Mouse (Mus musculus): ENCODE results near the gene Cep68. TPM values are rescaled to one million over a fixed set of nuclear protein-coding genes. Genes with fewer than 3 reads are reported as not detected.

Gene Cep68
- total RNA-seq (2021): 10 to 100 TPM; 32.4 to 33.0 TPM

GRCm38 (mm10) chr11:20249296-20250110, at the start of gene Cep68:
TSS of gene Cep68 (minus strand) at chr11:20249429.
- DNase-seq: peak; percentile 94

DNA sequence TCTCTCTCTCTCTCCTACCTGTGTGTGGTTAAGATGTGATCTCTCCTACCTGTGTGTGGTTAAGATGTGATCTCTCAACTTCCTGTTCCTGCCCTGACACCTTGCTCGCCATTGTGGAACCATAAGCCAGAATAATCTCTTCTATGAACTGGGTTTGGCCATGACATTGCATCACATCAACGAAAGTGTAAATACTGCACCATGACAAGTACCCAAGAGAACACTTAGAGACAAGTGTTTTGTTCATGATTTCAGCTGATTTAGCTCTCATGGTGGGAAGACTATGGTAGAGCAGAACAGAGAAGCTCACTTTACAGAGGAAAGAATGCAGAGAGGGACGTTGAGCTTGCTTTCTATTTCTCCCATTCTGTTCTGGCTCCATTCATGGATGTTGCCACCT, 35.2 kb upstream of the Cep68 start:
- DNase-seq: no peak

DNA sequence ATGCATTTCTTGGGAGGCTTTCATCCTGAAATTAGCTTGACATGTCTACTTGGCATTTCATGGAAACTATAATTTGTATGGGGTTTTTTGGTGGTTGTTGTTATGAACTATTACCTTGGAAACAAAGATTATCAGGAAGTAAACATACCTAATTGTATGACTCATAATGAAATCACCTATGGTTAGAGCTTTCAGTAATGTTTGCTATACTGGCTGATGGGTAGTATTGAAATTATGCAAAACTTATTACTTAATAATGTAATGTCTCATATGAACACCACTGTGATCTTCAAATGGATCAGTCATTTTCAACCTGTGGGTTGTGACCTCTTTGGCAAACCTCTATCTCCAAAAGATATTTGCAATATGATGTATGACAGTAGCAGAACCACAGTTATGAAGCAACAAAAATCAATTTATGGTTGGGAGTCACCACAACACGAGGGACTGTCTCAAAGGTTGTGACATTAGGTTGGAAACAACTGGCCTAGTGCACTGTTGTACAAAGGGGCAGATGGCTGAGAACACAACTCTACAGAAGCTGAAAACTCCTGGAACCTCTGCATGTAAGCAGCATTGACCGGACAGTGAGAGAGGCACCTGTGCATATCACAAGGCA, 33.5 kb upstream of the Cep68 start:
- no peak for DNase-seq

- no peak for DNase-seq
Measured at GRCm38 (mm10) chr11:20280982-20281381, 31.8 kb upstream of the Cep68 start.

- no peak for DNase-seq
Measured at GRCm38 (mm10) chr11:20278702-20279101, 29.5 kb upstream of the Cep68 start.

- DNase-seq: no peak
Measured at GRCm38 (mm10) chr11:20277106-20277505, 27.9 kb upstream of the Cep68 start.

- no peak for DNase-seq
Measured at GRCm38 (mm10) chr11:20275974-20276373, 26.7 kb upstream of the Cep68 start.

GRCm38 (mm10) chr11:20269885-20270284, 20.7 kb upstream of the Cep68 start:
- DNase-seq: no peak

DNA sequence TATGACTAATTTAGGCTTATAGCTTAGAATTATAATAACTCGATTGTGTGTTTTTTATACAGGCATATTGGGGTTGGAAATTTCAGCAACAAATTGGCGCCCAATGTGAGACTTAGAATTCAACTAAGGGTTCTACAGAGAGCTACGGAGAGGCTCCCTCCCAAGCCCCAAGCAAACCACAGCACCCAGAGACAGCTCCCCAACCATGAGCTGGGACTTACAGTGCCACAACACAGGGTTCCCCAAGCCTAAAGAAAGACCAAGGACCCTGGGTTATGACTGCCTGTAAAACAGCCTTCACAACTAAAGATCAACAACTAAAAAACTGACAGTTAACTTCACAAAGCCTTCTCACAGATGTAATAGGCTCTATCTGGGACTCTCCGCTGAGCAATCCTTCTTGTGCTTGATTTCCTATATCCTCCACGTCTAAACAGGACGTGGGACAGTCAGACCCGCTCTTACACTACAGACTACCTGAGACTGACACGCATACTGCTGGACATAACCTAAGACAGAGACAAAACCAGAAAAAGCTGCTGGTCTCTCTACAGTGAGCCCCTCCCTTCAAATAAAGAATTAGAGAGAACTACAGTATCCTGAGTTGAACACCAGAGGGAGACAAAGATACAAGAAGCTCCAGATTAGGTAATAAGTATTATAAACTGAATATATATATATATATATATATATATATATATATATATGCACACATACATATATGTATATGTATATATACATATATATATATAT, 13.6 kb upstream of the Cep68 start:
- DNase-seq: no peak

- no peak for DNase-seq
Measured at GRCm38 (mm10) chr11:20254791-20255190, 5.6 kb upstream of the Cep68 start.

GRCm38 (mm10) chr11:20253088-20253487, 3.9 kb upstream of the Cep68 start:
- no peak for DNase-seq

GRCm38 (mm10) chr11:20250476-20251178, 1.4 kb upstream of the Cep68 start:
- no peak for DNase-seq

GRCm38 (mm10) chr11:20248840-20249239, 389 bp downstream of the Cep68 start:
- no peak for DNase-seq

DNA sequence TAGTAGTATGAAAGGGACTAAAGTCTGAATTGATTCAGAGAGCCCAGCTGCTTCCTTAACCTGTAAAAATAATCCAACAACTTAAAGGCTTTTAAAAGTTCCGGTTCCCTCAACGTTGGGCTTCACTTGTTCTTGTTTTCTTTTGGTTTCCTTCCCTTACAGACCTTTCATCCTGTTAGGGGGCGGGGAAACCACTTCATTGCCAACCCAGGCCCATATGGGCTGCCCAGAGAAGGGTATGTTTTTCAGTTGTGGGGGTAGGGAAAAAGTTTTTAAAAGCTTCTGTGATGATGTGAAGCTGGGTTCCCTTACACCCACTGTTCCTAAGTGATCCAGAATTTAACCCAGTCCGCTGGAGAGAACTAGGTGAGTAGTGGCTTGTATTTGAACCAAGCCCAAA, 952 bp downstream of the Cep68 start:
- no peak for DNase-seq

- DNase-seq: no peak
Measured at GRCm38 (mm10) chr11:20247146-20247855, 1.9 kb downstream of the Cep68 start.

DNA sequence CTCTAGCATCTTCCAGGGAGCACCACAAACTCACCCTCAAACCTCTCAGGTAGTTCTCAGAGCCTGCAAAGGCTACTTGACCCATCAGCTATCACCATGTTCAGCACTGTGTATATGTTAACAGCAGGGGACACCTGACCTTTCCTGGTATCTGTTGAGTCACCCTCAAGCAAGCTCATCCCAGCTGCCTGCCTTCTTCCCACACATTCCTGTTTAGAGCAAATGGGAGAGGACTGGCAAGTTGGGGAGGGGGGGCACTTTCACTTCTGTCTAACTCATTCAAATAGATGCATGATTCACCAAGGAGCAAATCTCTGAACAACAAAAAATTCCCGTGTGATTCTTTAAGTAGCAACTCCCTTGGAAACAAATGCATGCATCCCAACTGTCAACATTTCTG, 2.6 kb downstream of the Cep68 start:
- no peak for DNase-seq

DNA sequence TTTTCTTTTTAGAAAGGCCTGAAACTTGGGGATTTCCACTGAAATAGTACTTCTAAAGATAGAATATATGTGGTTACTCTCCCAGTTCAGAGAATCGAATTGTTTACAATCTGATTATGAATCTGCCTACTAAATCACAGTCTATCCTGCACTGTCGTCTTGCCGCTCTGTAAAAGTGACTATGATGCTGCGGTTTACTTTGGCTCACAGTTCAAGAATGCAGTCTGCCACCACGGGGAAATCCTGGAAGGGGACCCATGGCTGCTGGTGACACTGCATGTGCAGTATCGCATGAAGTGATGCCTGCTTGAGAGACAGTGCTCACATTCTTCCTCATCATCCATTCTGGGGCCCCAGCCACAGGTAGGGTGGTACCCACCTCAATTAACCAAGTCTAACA, 3.9 kb downstream of the Cep68 start:
- DNase-seq: no peak

- DNase-seq: no peak
Measured at GRCm38 (mm10) chr11:20244336-20245290, 4.6 kb downstream of the Cep68 start.

- DNase-seq: no peak
Measured at GRCm38 (mm10) chr11:20243214-20243913, 5.9 kb downstream of the Cep68 start.

DNA sequence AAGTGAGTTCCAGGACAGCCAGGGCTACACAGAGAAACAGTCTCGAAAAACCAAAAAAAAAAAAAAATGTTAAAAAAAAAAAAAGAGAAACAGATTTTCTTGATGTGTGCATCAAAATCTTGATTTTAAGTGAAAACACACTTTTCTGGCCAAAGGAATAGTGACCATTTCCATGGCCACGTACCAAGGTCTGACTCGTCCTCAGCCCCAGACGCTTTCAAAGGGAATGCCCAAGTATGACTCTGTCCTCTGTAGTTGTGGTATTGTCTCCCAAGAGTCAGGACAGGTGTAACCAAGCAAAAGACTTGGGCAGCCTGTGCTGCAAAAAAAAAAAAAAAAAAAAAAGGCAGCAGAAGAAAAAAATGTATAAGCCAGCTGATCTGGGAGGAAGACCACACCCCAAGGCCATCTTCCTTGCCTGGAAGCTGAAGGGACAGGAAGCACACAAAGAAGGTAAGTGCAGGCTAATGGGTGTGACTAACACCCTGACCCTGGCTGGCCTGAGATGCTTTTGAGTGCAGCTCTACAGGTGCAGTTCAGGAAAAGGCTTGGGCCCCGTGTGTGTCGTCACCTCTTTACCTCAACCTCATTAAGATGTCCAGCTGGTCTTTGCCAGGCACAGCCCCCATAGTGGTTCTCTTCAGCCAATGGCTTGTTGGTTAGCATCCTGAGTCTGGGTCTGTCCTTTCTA, 6.7 kb downstream of the Cep68 start:
- no peak for DNase-seq

All from layer of hippocampus, postnatal 36 days (tissue).